In the genomic region with DNA sequence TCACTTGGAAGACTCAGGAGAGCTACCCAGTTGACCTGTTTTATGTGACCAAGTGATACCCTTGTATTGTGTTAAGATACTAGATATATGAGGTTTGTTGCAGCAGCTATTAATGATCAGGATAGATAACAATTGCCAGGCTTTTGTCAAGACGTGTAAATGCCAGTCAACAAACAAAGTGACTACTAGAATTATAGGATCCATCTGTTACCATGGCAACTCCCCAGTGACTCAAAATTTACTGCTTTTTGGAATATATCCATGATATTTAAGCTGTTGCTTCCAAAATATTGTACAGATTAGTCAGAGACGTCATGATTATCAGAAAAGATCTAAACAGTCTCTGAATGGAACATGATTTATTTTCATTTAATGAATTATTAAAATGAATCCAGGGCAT, we compare ENCODE assay signal across 20 mouse cellular contexts.
"Had no signal": no experiment of that assay in that cellular context is flagged by ENCODE, and none has a peak within 500 bp of the region (broad histone marks: within the 10 kb centered on the region; RNA-seq: fewer than 3 reads in every experiment).

No protein-coding gene starts in this region.

- H3K4me2 ChIP-seq: limb, embryonic 13.5 days; liver, embryonic 12.5 days; liver, embryonic 15.5 days; midbrain, embryonic 13.5 days had no signal

- H3K9ac ChIP-seq: limb, embryonic 13.5 days; liver, embryonic 12.5 days; liver, embryonic 15.5 days; midbrain, embryonic 13.5 days had no signal

- DNase-seq: kidney, adult 2 months; kidney, postnatal 25 days; layer of hippocampus, adult 9-11 months; liver; lung, adult 2 months; right cerebral cortex, postnatal 14 days; right cerebral cortex, postnatal 4 days; thymus, adult 2 months; thymus, postnatal 14 days; thymus, postnatal 4 days had no signal

- H3K27ac ChIP-seq: kidney, postnatal 0 days; limb, embryonic 10.5 days; limb, embryonic 13.5 days; liver, embryonic 12.5 days; liver, embryonic 15.5 days; macrophage; midbrain, embryonic 10.5 days; midbrain, embryonic 13.5 days; stomach, postnatal 0 days had no signal

- H3K27me3 ChIP-seq: limb, embryonic 13.5 days; liver, embryonic 12.5 days; liver, embryonic 15.5 days; midbrain, embryonic 13.5 days had no signal

- H3K36me3 ChIP-seq: limb, embryonic 10.5 days; limb, embryonic 13.5 days; liver, embryonic 12.5 days; liver, embryonic 15.5 days; midbrain, embryonic 10.5 days; midbrain, embryonic 13.5 days had no signal

- ATAC-seq: liver, embryonic 12.5 days; lung, postnatal 0 days; midbrain, embryonic 13.5 days had no signal

- H3K9me3 ChIP-seq: limb, embryonic 10.5 days; limb, embryonic 13.5 days; liver, embryonic 12.5 days; liver, embryonic 15.5 days; midbrain, embryonic 10.5 days; midbrain, embryonic 13.5 days had no signal

- H3K4me1 ChIP-seq: limb, embryonic 10.5 days; limb, embryonic 13.5 days; liver, embryonic 12.5 days; liver, embryonic 15.5 days; midbrain, embryonic 10.5 days; midbrain, embryonic 13.5 days had no signal

- H3K4me3 ChIP-seq: limb, embryonic 10.5 days; limb, embryonic 13.5 days; liver, embryonic 12.5 days; liver, embryonic 15.5 days; midbrain, embryonic 10.5 days; midbrain, embryonic 13.5 days had no signal
